Mouse (Mus musculus) frontal cortex, postnatal 25 days (tissue): ENCODE results near the gene St6galnac4.

ENCODE experiments used
- DNase-seq, 2 experiments: peaks; one replicate each; pipeline ENCODE4 v3.0.0; 2022; ENCODE audit warnings: low spot score in 2 of 2

St6galnac4 gene

DNA sequence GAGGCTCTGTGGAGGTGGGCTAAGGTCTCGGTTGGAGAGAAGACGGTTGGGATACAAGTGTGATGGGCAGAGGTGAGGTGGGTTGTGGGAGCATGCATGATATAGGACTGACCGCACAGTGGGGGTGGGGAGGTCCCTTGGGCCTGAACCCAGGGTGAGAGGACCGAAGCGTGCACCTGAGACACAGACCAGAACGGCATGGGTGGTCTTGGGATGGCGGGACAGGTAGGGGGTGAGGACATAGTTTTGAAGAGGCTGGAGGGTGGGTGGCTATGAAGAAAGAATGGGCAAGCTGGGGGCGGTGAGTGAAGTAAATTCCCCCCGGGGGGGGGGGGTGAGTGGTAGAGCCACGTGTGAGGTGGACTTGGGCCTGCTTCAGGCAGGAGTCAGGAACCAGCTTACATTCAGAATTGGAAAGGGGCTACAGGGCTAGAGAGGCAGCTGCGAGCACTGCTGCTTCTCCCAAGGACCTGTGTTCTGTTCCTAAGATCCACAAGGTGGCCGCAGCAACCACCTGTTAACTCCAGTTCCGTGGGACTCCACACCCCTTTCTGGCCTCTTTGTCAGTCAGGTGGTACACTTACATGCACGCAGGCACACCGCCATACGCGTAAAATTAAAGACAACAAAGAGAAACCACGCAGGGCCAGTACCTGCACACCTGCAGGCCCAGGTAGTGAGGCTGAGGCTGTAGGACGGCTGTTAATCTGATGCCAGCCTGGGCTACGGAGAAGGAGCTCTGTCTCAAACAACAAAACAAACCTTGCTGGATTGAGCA, 40.6 kb downstream of the St6galnac4 start:
- DNase-seq = no peak

- DNase-seq = no peak
Observed at GRCm38 (mm10) chr2:32628044-32628550, 41.2 kb downstream of the St6galnac4 start.

- no peak for DNase-seq
Observed at GRCm38 (mm10) chr2:32628729-32629128, 41.8 kb downstream of the St6galnac4 start.

DNA sequence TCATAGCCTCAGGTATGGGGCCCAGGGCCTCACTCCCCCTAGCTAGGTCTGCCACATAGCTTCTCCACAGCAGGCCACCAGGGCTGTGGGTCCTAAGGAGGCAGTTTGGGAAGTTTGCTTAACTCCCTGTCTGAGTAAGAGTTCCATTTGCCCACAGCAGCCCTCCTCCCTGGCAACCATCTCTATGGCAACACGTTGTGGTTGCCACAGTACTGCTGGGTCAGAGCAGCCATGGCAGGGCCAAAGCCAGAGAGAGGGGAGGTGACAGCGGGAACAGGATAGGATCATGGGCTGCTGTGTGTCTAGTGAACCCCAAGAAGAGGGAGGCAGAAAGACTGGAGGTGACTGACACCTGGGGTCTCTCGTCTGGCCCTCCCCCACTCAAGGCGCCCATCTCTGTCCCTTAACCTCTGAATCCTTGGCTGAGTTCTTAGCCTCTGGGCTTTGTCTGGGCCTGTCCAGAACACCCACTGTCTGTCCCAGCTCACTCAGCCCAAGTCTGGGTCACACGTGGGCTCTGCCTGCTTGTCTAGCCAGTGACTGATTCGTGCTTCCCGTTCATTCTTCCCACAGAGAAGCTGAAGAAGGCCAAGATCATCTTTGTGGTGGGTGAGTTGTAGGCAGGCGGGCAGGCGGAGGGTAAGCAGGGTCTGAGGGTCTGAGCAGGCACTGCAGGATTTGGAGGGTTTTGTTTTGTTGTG, 42.5 kb downstream of the St6galnac4 start:
- DNase-seq = no peak

GRCm38 (mm10) chr2:32630036-32630435, 43.1 kb downstream of the St6galnac4 start:
- no peak for DNase-seq

DNA sequence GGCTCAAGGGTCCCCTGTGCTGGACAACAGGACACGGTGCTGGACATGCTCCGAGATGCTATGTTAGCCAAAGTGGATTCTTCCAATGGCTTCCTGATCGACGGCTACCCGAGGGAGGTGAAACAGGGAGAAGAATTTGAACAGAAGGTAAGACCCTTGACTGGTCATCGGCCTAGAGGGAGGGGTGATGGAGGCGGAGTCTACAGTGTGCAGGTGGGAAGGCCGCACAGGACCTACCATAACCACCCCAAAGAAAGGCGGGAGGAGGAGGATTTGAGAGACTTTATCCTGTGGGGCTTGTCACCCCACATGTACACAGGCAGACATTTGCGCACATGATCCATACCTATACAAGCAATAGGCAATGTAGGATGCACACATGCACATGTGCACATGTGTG, 44.2 kb downstream of the St6galnac4 start:
- no peak for DNase-seq

DNA sequence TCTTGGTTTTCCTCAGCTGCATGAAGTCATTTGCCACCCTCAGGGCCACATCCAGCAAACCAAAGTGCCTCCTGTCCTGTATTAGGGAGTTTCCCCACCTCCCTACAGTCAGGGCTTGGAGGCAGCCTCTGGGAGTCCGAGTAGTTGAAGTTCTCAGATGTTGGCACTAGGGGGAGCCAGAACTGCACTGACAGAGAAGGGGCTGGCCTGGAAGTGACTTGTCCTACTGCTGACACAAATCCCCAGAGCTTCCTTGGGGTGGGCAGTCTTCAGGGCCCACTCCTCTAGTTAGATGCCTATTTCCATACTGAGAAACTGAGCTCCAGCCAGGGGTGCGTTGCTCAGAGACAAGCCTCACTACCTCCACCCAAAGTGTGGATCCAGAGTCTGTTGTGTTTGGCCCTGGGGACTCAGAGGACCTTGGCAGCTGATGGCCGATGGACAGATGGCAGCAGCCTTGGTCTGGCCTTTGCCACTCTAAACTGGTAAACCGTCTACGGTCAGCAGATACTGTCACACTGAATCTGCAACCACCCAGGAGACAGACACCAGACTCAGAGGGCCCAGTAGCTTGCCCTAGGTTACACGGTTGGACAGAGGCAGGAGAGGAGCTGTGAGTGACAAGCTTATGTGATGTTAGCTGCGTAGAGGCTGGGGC, 45.0 kb downstream of the St6galnac4 start:
- DNase-seq = peak in 1 of 2 experiments; percentile 65

- DNase-seq = no peak
Observed at GRCm38 (mm10) chr2:32633660-32634059, 46.8 kb downstream of the St6galnac4 start.

- DNase-seq = no peak
Observed at GRCm38 (mm10) chr2:32634277-32635105, 47.6 kb downstream of the St6galnac4 start.

- DNase-seq = no peak
Observed at GRCm38 (mm10) chr2:32636617-32637016, 49.7 kb downstream of the St6galnac4 start.

GRCm38 (mm10) chr2:32637778-32638281, 50.9 kb downstream of the St6galnac4 start:
- no peak for DNase-seq

GRCm38 (mm10) chr2:32639632-32640031, 52.7 kb downstream of the St6galnac4 start:
- DNase-seq = no peak

- DNase-seq = no peak
Observed at GRCm38 (mm10) chr2:32640550-32641051, 53.7 kb downstream of the St6galnac4 start.

GRCm38 (mm10) chr2:32641810-32642209, 54.9 kb downstream of the St6galnac4 start:
- DNase-seq = no peak

DNA sequence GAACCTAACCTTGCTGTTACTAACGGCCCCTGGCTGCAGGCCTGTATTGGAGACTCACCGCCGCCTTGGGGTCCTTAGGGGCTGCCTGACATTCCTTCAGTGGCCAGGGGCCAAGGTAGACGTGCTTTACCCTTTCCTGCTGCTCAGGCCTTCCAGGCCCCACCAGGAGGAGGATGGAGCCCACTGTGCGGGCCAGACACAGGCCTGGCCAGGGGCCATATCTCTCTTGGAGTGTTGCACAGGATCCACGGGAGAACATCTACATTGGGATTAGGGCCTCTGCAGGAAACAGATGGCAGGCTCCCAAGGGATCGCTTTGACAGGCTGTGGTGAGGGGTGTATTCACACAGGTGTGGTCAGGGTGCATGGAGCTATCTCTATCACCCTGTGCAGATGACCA, 55.9 kb downstream of the St6galnac4 start:
- DNase-seq = no peak

DNA sequence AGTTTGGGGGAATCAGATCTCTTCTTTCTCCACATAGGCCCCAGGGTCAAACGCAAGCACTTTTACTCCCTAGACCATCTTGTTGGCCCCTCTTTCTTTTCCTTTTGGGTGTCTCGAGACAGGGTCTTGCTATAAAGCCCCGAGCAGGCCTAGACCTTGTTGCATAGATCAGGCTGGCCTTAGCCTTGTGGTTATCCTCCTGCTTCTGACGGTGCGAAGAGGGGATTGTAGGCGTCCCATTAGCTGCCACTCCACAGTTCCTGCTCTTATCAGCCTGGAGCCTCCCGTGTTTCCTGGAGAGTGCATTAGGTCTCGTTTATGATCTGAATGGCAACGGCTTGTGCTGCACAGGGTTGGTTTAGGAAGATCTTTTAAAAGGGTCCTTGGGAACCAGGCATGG, 57.2 kb downstream of the St6galnac4 start:
- no peak for DNase-seq

DNA sequence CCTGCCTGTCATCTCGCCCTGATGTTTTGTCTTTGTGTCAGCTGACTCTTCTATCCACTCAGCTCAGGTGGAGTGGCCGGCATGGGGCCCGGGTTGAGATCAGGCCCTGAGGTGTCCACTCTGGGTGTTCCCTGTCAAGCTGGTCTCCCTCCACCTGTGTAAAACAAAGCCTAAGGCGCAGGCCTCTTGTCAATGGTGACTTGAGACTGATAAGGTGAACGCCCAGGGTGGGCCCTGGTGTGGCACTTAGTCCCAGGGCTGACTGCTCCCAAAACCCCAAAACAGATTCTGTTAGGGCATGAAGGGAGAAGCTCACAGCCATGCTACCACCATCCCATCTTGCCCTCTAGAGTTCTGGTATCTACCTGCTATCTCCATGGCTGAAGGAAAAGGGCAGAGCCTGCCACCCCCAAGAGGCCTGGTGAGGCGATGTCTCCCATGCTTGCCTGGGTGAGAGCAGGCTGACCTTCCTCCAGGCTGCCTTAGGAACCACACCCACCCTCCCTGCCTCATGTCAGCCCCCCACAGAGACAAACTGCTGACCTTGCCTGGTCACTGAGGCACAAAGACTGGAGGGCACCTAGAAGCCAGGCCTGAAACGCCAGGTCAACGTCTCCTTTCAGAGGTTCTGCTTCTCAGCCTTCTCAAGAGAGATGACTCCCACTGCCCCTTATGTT, 58.0 kb downstream of the St6galnac4 start:
- DNase-seq = no peak

DNA sequence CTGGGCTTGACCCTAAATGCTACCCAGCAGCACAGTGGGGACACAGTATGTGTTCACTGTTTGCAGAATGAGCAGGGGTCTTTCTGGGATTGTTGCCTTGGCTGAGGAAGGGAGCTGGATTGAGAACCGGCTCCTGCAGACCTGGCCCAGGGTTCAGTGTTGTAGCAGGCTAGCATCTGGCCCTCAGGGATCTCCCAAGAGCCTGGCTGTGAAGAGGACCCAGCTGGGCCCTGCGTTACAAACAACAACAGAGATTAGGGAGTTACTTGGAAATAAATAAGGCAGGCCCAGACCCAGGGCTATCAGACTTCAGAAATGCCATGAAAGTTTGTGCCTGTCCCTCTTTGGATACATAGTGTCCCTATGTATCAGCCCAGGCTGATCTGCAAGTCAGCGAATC, 58.8 kb downstream of the St6galnac4 start:
- DNase-seq = no peak

GRCm38 (mm10) chr2:32646379-32647056, 59.6 kb downstream of the St6galnac4 start, which contains the start of gene Eng:
Gene Eng, plus strand, starts transcription at chr2:32646595.
- DNase-seq = no peak

DNA sequence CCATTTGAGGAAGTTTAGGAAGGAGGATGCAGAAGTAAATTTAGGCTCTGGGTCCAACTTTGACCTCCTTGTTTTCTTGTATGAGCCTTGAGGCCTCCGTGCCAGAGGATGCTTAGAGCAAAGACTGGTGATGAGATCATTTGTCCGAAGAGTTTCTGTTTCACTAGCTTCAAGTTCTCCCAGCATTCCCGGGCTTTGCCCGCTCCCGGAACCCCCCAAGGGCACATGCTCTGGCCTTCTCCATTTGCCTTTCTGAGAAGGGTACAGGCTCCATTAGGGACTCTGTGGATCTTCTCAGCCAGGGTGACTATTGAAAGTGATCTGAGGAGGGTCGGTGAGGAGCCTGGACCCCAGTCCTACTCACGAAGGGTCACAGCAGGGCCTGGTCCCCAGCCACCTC, 60.5 kb downstream of the St6galnac4 start:
- DNase-seq = no peak
